Mouse (Mus musculus) erythroblast, embryonic 14.5 days (primary cell): ENCODE measurements around the gene Fam151b.

Experiments used
- GATA1 ChIP-seq: IDR thresholded peaks from 2 replicates; pipeline ENCODE4 v1.6.1; 2012; ENCODE audit warnings: low read length, inconsistent platforms, mixed read lengths
- TAL1 ChIP-seq: IDR thresholded peaks from 3 replicates; pipeline ENCODE4 v1.6.1; 2012; ENCODE audit warnings: low read length, inconsistent platforms, mixed read lengths

DNA sequence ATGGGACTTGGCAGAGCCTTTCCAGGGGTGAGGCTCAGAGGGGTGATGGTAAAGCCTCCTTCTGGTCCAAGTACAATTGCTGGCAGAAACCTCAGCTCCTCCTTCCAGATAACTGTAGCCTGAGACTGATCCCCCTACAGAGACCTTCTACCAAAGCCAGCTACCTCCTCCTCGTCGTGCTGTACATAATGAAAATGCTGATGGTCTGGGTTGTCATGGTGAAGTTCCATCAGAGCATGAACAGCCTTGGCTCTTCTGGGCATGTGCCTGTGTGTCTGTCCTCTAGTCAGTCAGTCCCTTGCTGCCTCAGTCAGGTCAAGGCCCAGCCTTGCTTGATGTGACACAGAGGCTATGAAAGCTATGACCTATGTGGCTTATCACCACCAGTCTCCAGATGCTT lies 73.3 kb downstream of the Fam151b start:
- TF ChIP-seq TAL1 (no peak), GATA1 (no peak)
